In genomic region chr12:108067231-108067630, GRCm38 (mm10) we compare ENCODE assay signal across 20 mouse cellular contexts.
"Had no signal": no experiment of that assay in that cellular context is flagged by ENCODE, and none has a peak within 500 bp of the region (broad histone marks: within the 10 kb centered on the region; RNA-seq: fewer than 3 reads in every experiment).

No protein-coding gene starts in this region.

- H3K4me1 ChIP-seq: liver, embryonic 15.5 days; megakaryocyte, embryonic 14.5 days had no signal

- H3K27ac ChIP-seq: kidney, embryonic 15.5 days; limb, embryonic 13.5 days; liver, embryonic 12.5 days; liver, embryonic 15.5 days; lung, embryonic 15.5 days; midbrain, embryonic 10.5 days; midbrain, embryonic 13.5 days; neural tube, embryonic 13.5 days had no signal

- H3K4me3 ChIP-seq: kidney, embryonic 15.5 days; limb, embryonic 10.5 days; limb, embryonic 13.5 days; liver, embryonic 12.5 days; liver, embryonic 15.5 days; lung, embryonic 15.5 days; megakaryocyte, embryonic 14.5 days; midbrain, embryonic 10.5 days; midbrain, embryonic 13.5 days; myocyte; neural tube, embryonic 13.5 days had no signal

- DNase-seq: kidney, postnatal 10 days; kidney, postnatal 36 days; liver; lung, adult 18-20 months; lung, postnatal 10 days; lung, postnatal 36 days; thymus, adult 18-20 months; thymus, postnatal 36 days had no signal

- H3K27me3 ChIP-seq: kidney, embryonic 15.5 days; limb, embryonic 13.5 days; liver, embryonic 12.5 days; liver, embryonic 15.5 days; lung, embryonic 15.5 days; midbrain, embryonic 13.5 days; neural tube, embryonic 13.5 days had no signal

- ATAC-seq: liver, embryonic 12.5 days; midbrain, embryonic 13.5 days; midbrain, embryonic 16.5 days had no signal
